Mouse (Mus musculus) layer of hippocampus, postnatal 25 days (tissue): Measurements from ENCODE around the gene Lipo2. TPM values are rescaled to one million over a fixed set of nuclear protein-coding genes. Genes with fewer than 3 reads are reported as not detected.
"Not testable (repeated sequence)": the region's sequence is repeated elsewhere in the genome, so short reads cannot be mapped to it uniquely, and the experiment has no call there.

Experiments
- DNase-seq, 2 experiments: peaks; one replicate each; pipeline ENCODE4 v3.0.0; 2022; ENCODE audit warnings: mixed read lengths in 2 of 2, low spot score in 1 of 2; ENCODE audit errors: extremely low spot score in 1 of 2
- total RNA-seq, 2 experiments: library from RNA; stranded (reverse); gene quantifications; 2 replicates each; pipeline ENCODE4 v1.2.3; 2021

The Lipo2 gene
- under 1 TPM; 0.17 to 0.33 TPM for total RNA-seq

- DNase-seq, result not testable (repeated sequence)
Measured at GRCm38 (mm10) chr19:33751259-33751658, at the start of gene Lipo2. Gene Lipo2 (minus strand): TSS chr19:33751359.

- not testable (repeated sequence) for DNase-seq
Measured at GRCm38 (mm10) chr19:33787359-33787758, 36.2 kb upstream of the Lipo2 start, which contains the start of gene Lipo1. Gene Lipo1 (minus strand): TSS chr19:33787459.

DNA sequence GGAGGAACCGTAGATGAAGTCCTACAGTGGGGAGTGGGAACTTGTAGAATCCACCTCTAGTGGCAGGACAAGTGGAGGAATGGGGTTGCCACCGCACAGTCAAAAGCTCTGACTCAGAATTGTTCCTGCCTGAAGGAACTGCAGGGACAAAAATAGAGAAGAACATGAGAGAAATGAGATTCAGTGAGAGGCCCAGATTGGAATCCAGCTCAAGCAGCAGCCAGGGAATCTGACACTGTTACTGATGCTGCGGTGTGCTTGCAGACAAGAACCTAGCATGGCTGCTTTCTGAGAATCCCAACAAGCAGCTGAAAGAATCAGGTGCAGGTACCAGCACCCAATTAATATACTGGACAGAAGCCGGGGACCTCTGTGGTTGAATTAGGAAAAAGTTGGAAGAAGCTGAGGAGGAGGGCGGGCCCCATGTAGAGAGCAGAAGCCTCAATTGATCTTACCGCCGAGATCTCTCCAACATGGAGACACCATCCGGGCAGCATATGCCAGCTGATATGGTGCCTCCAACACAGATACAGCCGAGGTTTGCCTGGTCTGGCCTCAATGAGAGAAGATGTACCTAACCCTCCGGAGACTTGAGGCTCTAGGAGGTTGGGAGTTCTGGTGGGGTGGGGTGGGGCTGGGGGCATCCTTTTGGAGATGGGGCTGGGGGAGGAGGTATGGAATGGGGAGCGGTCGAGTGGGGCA lies 35.6 kb upstream of the Lipo2 start:
- DNase-seq, result no peak

- peak; percentile 7 to 8 for DNase-seq
Measured at GRCm38 (mm10) chr19:33761287-33762086, 10.3 kb upstream of the Lipo2 start, which contains the start of gene Lipo3. Gene Lipo3 (minus strand): TSS chr19:33761951.

Other genes starting within 250 kb of the Lipo2 start
- under 1 TPM; 0.12 to 0.21 TPM for gene Lipo4, start 233.6 kb downstream of the Lipo2 start, total RNA-seq
- gene Gm8978, start 126.1 kb downstream of the Lipo2 start, total RNA-seq, result not detected
- 1 to 10 TPM; 4.6 to 5.4 TPM for gene Lipo3, start 10.6 kb upstream of the Lipo2 start, total RNA-seq
- gene Lipo1, start 36.1 kb upstream of the Lipo2 start, total RNA-seq, result not detected
- gene Lipf, start 209.8 kb upstream of the Lipo2 start, total RNA-seq, result not detected